Mouse (Mus musculus) inflammation-experienced regulatory T-cells, adult 6 months (primary cell): ENCODE results near the gene Krt5. TPM values are rescaled to one million over a fixed set of nuclear protein-coding genes. Genes with fewer than 3 reads are reported as not detected.

Source experiments
- polyA plus RNA-seq, 3 experiments: library from polyadenylated mRNA; unstranded; fragments of 100-300 nt; shearing (Covaris generic); gene quantifications; one replicate each; pipeline ENCODE4 v1.2.1; 2017

Gene Krt5
- polyA plus RNA-seq, 3 experiments from 2014 or later: not detected

Other genes starting within 250 kb of the Krt5 start
- not detected for gene Krt81, start 249.1 kb downstream of the Krt5 start, polyA plus RNA-seq
- gene Krt86, start 239.4 kb downstream of the Krt5 start, polyA plus RNA-seq: under 1 TPM in 1 of 3 experiments, not detected in 2; 0.21 TPM
- gene Krt83, start 221.4 kb downstream of the Krt5 start, polyA plus RNA-seq: 10 to 100 TPM in 2 of 3 experiments, 1 to 10 TPM in 1; 5.2 to 26.1 (median 13.0) TPM
- gene Gm49425, start 195.6 kb downstream of the Krt5 start, polyA plus RNA-seq: not detected
- gene Krt84, start 180.1 kb downstream of the Krt5 start, polyA plus RNA-seq: not detected
- not detected for gene Krt82, start 162.2 kb downstream of the Krt5 start, polyA plus RNA-seq
- gene Krt90, start 149.9 kb downstream of the Krt5 start, polyA plus RNA-seq: not detected
- under 1 TPM in 1 of 3 experiments, not detected in 2; 0.11 TPM for gene Krt75, start 139.0 kb downstream of the Krt5 start, polyA plus RNA-seq
- gene Gm5414, start 84.7 kb downstream of the Krt5 start, polyA plus RNA-seq: not detected
- gene Gm5478, start 65.5 kb downstream of the Krt5 start, polyA plus RNA-seq: not detected
- gene Krt6b, start 32.6 kb downstream of the Krt5 start, polyA plus RNA-seq: under 1 TPM in 1 of 3 experiments, not detected in 2; 0.16 TPM
- not detected for gene Krt6a, start 18.6 kb downstream of the Krt5 start, polyA plus RNA-seq
- not detected for gene Krt71, start 30.2 kb upstream of the Krt5 start, polyA plus RNA-seq
- gene Krt72, start 73.6 kb upstream of the Krt5 start, polyA plus RNA-seq: not detected
- gene Krt73, start 89.4 kb upstream of the Krt5 start, polyA plus RNA-seq: not detected
- not detected for gene Krt2, start 105.3 kb upstream of the Krt5 start, polyA plus RNA-seq
- gene Krt1, start 137.9 kb upstream of the Krt5 start, polyA plus RNA-seq: not detected
- gene Krt77, start 156.8 kb upstream of the Krt5 start, polyA plus RNA-seq: not detected
- gene Krt76, start 180.0 kb upstream of the Krt5 start, polyA plus RNA-seq: not detected
- not detected for gene Krt4, start 211.8 kb upstream of the Krt5 start, polyA plus RNA-seq
- not detected for gene Krt79, start 227.4 kb upstream of the Krt5 start, polyA plus RNA-seq
- gene Krt78, start 241.4 kb upstream of the Krt5 start, polyA plus RNA-seq: not detected